9 mouse cellular contexts compared by ENCODE assay signal in genomic region chr12:12287787-12288132, GRCm38 (mm10). TPM values are rescaled to one million over a fixed set of nuclear protein-coding genes. Genes with fewer than 3 reads are reported as not detected.
DNase-seq lines count a peak whose midpoint lies in the region; ATAC-seq lines count a peak whose summit lies in the region.
"Had no signal": no experiment of that assay in that cellular context is flagged by ENCODE, and none has a peak within 500 bp of the region (broad histone marks: within the 10 kb centered on the region; RNA-seq: fewer than 3 reads in every experiment).

No protein-coding gene starts in this region.

- peaks cover 26 to 58% of the 10 kb centered on the region in 2 experiments for H3K4me1 ChIP-seq in heart, embryonic 14.5 days (ENCODE audit: control insufficient read depth in 2 of 2, insufficient read depth in 2 of 2, low read length in 2 of 2)
- peaks cover 48% of the 10 kb centered on the region for H3K4me1 ChIP-seq in forebrain, embryonic 15.5 days
- H3K4me1 ChIP-seq in midbrain, embryonic 12.5 days = peaks cover 23% of the 10 kb centered on the region

- H3K4me3 ChIP-seq in heart, embryonic 14.5 days (ENCODE audit: control insufficient read depth in 1 of 2, insufficient read depth in 1 of 2, low read depth in 1 of 2, low read length in 2 of 2) = peak overlapping the region in 1 of 2 experiments; percentile 15; a peak in 2 of 4 replicates
- no peak overlapping the region for H3K4me3 ChIP-seq in forebrain, embryonic 15.5 days
- no peak overlapping the region for H3K4me3 ChIP-seq in midbrain, embryonic 12.5 days
- H3K4me3 ChIP-seq: embryonic facial prominence, embryonic 10.5 days had no signal

- peak overlapping the region; percentile 37 to 40 for H3K27ac ChIP-seq in heart, embryonic 14.5 days (replicated peaks in 1 of 2; ENCODE audit: control insufficient read depth in 1 of 2, insufficient read depth in 1 of 2, low read depth in 2 of 2, low read length in 2 of 2)
- peak overlapping the region; percentile 97 for H3K27ac ChIP-seq in forebrain, embryonic 15.5 days (replicated peaks)
- H3K27ac ChIP-seq in midbrain, embryonic 12.5 days (replicated peaks) = peak overlapping the region; percentile 39; the same call in 1 of the 2 replicates
- H3K27ac ChIP-seq: embryonic facial prominence, embryonic 10.5 days had no signal

- no peak for ATAC-seq in heart, embryonic 14.5 days (ENCODE audit: insufficient number of reproducible peaks, insufficient read depth, low FRiP score, low read depth)
- ATAC-seq in CD4-positive, CD25-positive, alpha-beta regulatory T cell, adult 4 months = peak; percentile 1
- peak; percentile 18; the same call in 1 of the 2 replicates for ATAC-seq in forebrain, embryonic 15.5 days (replicated peaks)
- ATAC-seq in midbrain, embryonic 12.5 days (ENCODE audit: low FRiP score, low read depth) = no peak
- ATAC-seq in megakaryocyte-erythroid progenitor cell, adult 5-6 weeks (replicated peaks; ENCODE audit: low FRiP score, low TSS enrichment, poor library complexity, severe bottlenecking) = no peak

- H3K9ac ChIP-seq in heart, embryonic 14.5 days (ENCODE audit: low read length) = peak overlapping the region; percentile 54
- H3K9ac ChIP-seq in forebrain, embryonic 15.5 days (replicated peaks) = no peak overlapping the region; the same call in 1 of the 2 replicates
- no peak overlapping the region for H3K9ac ChIP-seq in midbrain, embryonic 12.5 days (replicated peaks)

- 57% methylated on average over 6 of the region's 6 CpGs for WGBS in heart, embryonic 14.5 days
- WGBS in forebrain, embryonic 15.5 days = 40% methylated on average over 6 of the region's 6 CpGs
- WGBS in midbrain, embryonic 12.5 days = 75% methylated on average over 6 of the region's 6 CpGs

- H3K27me3 ChIP-seq in heart, embryonic 14.5 days (ENCODE audit: control insufficient read depth, insufficient read depth, low read length) = no peaks in the 10 kb centered on the region
- no peaks in the 10 kb centered on the region for H3K27me3 ChIP-seq in forebrain, embryonic 15.5 days
- H3K27me3 ChIP-seq in midbrain, embryonic 12.5 days = no peaks in the 10 kb centered on the region

- H3K36me3 ChIP-seq in heart, embryonic 14.5 days (ENCODE audit: control insufficient read depth, insufficient read depth, low read length) = no peaks in the 10 kb centered on the region
- no peaks in the 10 kb centered on the region for H3K36me3 ChIP-seq in forebrain, embryonic 15.5 days
- no peaks in the 10 kb centered on the region for H3K36me3 ChIP-seq in midbrain, embryonic 12.5 days
- H3K36me3 ChIP-seq: embryonic facial prominence, embryonic 10.5 days had no signal

- DNase-seq in heart, postnatal 4 days = no peak
- no peak for DNase-seq in embryo, embryonic 10.5 days (ENCODE audit: low spot score)
- no peak for DNase-seq in cerebellum, postnatal 10 days

- H3K4me2 ChIP-seq in heart, embryonic 14.5 days (ENCODE audit: low read length) = peak overlapping the region; percentile 57
- H3K4me2 ChIP-seq in forebrain, embryonic 15.5 days (replicated peaks) = peak overlapping the region; percentile 28; the same call in 1 of the 2 replicates
- H3K4me2 ChIP-seq in midbrain, embryonic 12.5 days (replicated peaks) = no peak overlapping the region

- H3K9me3 ChIP-seq in heart, embryonic 14.5 days (ENCODE audit: control insufficient read depth, low read length) = no peaks in the 10 kb centered on the region
- no peaks in the 10 kb centered on the region for H3K9me3 ChIP-seq in forebrain, embryonic 15.5 days
- H3K9me3 ChIP-seq in midbrain, embryonic 12.5 days = no peaks in the 10 kb centered on the region
- H3K9me3 ChIP-seq: embryonic facial prominence, embryonic 10.5 days had no signal

RNA-seq across cellular contexts. Expression of gene Fam49a, which starts 25.8 kb away (rescaled TPM):
- 37.8 and 40.5 TPM in 2 replicates for polyA plus RNA-seq in heart, embryonic 14.5 days (2014; fragmentation: Nextera tagmentation; extraction: Ambion mirVana)
- 10 to 100 TPM; 17.6 to 19.0 TPM for total RNA-seq in heart, postnatal 4 days (2021)
- polyA plus RNA-seq in CD4-positive, CD25-positive, alpha-beta regulatory T cell, adult 4 months (2017; shearing (Covaris generic)) = 10 to 100 TPM; 42.3 to 49.8 TPM
- polyA plus RNA-seq in forebrain, embryonic 15.5 days (2015; fragmentation: Nextera tagmentation; extraction: Ambion mirVana) = 139 and 154 TPM in 2 replicates
- 16.8 and 19.4 TPM in 2 replicates for polyA plus RNA-seq in midbrain, embryonic 12.5 days (2016; fragmentation: Nextera tagmentation; extraction: Ambion mirVana)
- total RNA-seq in megakaryocyte-erythroid progenitor cell, adult 5-6 weeks (2014; fragmentation: Nextera tagmentation) = 0.85 and 3.0 TPM in 2 replicates
- 0.94 and 8.8 TPM in 2 replicates for total RNA-seq in megakaryocyte-erythroid progenitor cell, adult 5-6 weeks (2017)

Comparison
In these comparisons a context has a peak if more than half of its experiments do, and no peak if none do; other contexts are left out.
1. ATAC-seq: peak in CD4-positive, CD25-positive, alpha-beta regulatory T cell, adult 4 months (single experiment) and forebrain, embryonic 15.5 days (single experiment); none in heart, embryonic 14.5 days (single experiment), midbrain, embryonic 12.5 days (single experiment) and megakaryocyte-erythroid progenitor cell, adult 5-6 weeks (single experiment).
2. H3K27ac ChIP-seq: peak in every context shown above with its lines; median percentile 97 in forebrain, embryonic 15.5 days; 39 in midbrain, embryonic 12.5 days; 38 in heart, embryonic 14.5 days.